Comparison of ENCODE assay signal across 7 mouse cellular contexts in the genomic region with DNA sequence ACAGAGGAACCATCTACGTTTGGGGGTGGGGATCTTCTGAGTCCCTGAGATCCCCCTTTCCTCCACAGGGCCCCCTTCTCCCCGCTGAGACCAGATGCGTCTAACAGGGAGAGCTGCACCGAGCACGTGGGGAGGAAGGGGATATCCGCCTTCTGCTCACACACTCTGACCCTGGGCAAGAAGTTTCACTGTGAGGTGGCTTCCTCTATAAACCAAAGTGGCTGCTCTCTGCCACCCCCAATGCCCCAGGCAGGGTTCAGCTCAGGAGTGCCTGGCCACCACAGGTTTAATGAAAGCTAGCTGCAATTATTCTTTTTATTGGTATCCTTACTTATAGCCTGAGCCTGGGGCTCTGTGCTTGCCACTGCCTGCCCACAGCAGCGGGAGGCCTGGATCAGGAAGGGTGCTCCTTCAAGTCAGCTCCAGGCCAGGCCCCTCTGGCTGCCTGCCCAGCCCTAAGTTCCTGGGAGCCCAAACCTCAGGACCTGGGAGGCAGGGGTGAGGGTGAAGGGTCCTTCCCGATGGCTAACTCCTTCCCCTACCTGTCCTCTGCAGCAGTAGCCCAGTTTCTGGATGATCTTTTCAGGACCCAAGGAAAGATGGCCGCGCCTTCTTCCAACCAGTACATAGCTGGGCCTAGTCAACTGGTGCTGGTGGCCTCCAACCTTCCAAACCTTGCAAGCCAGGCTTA. TPM values are rescaled to one million over a fixed set of nuclear protein-coding genes. Genes with fewer than 3 reads are reported as not detected.
DNase-seq lines count a peak whose midpoint lies in the region; ATAC-seq lines count a peak whose summit lies in the region.

No protein-coding gene starts in this region.

- peak overlapping the region; percentile 75 for H3K4me2 ChIP-seq in embryonic facial prominence, embryonic 15.5 days (replicated peaks)
- H3K4me2 ChIP-seq in kidney, embryonic 16.5 days (replicated peaks; ENCODE audit: low read depth, low read length) = peak overlapping the region; percentile 55

- no peak overlapping the region for H3K9ac ChIP-seq in embryonic facial prominence, embryonic 15.5 days
- peak overlapping the region; percentile 83; the same call in 1 of the 2 replicates for H3K9ac ChIP-seq in kidney, embryonic 16.5 days (replicated peaks; ENCODE audit: low read length)

- no peak overlapping the region for H3K4me3 ChIP-seq in embryonic facial prominence, embryonic 15.5 days (replicated peaks)
- H3K4me3 ChIP-seq in kidney, embryonic 16.5 days (ENCODE audit: low read length) = no peak overlapping the region
- H3K4me3 ChIP-seq in macrophage (ENCODE audit: inconsistent target) = peak overlapping the region; percentile 74

- no peaks in the 10 kb centered on the region for H3K27me3 ChIP-seq in embryonic facial prominence, embryonic 15.5 days
- no peaks in the 10 kb centered on the region for H3K27me3 ChIP-seq in kidney, embryonic 16.5 days (ENCODE audit: insufficient read depth, low read length)

- no peak for ATAC-seq in embryonic facial prominence, embryonic 15.5 days (ENCODE audit: insufficient number of reproducible peaks, low FRiP score, low TSS enrichment, low read depth)
- no peak for ATAC-seq in kidney, embryonic 16.5 days (ENCODE audit: low FRiP score, low TSS enrichment)

- 66% methylated on average over 10 of the region's 10 CpGs for WGBS in embryonic facial prominence, embryonic 15.5 days
- WGBS in kidney, embryonic 16.5 days = 62% methylated on average over 9 of the region's 10 CpGs
- 21% methylated on average over 10 of the region's 10 CpGs for WGBS in macrophage (ENCODE audit: missing documents)

- no peaks in the 10 kb centered on the region for H3K9me3 ChIP-seq in embryonic facial prominence, embryonic 15.5 days (replicated peaks)
- H3K9me3 ChIP-seq in kidney, embryonic 16.5 days (ENCODE audit: low read length) = no peaks in the 10 kb centered on the region

- peak; percentile 57 to 60 for DNase-seq in spleen, adult 18-20 months
- DNase-seq in spleen, adult 12 weeks (ENCODE audit: low spot score) = no peak
- no peak for DNase-seq in ovary, postnatal 14 days (ENCODE audit: low spot score)
- DNase-seq in testis, postnatal 10 days (ENCODE audit: low spot score) = no peak

- H3K79me2 ChIP-seq in macrophage (ENCODE audit: inconsistent target) = peaks cover 74% of the 10 kb centered on the region

- peaks cover 37% of the 10 kb centered on the region for H3K4me1 ChIP-seq in embryonic facial prominence, embryonic 15.5 days
- H3K4me1 ChIP-seq in kidney, embryonic 16.5 days (ENCODE audit: insufficient read depth, low read length) = peaks cover 37% of the 10 kb centered on the region

- H3K27ac ChIP-seq in embryonic facial prominence, embryonic 15.5 days (replicated peaks) = peak overlapping the region; percentile 63
- H3K27ac ChIP-seq in kidney, embryonic 16.5 days (ENCODE audit: low read length) = peak overlapping the region; percentile 84
- H3K27ac ChIP-seq in macrophage = peak overlapping the region; percentile 94

- H3K36me3 ChIP-seq in embryonic facial prominence, embryonic 15.5 days = peaks cover 36% of the 10 kb centered on the region
- H3K36me3 ChIP-seq in kidney, embryonic 16.5 days (ENCODE audit: insufficient read depth, low read length) = peaks cover 29% of the 10 kb centered on the region
- peaks cover 21% of the 10 kb centered on the region for H3K36me3 ChIP-seq in macrophage (ENCODE audit: inconsistent target)

RNA-seq across cellular contexts. Expression of a gene that starts 2.8 kb away (rescaled TPM):
- 112 and 113 TPM in 2 replicates for polyA plus RNA-seq in embryonic facial prominence, embryonic 15.5 days (2015; fragmentation: Nextera tagmentation; extraction: Ambion mirVana)
- polyA plus RNA-seq in kidney, embryonic 16.5 days (2015; fragmentation: Nextera tagmentation; extraction: Ambion mirVana) = 122 and 125 TPM in 2 replicates
- total RNA-seq in macrophage (2018; cell fraction: chromatin; rRNA removed) = 100 to 1,000 TPM in 15 of 26 experiments, 10 to 100 TPM in 11; 35.3 to 266 (median 122) TPM
- 10 to 100 TPM; 33.7 to 89.8 (median 52.9) TPM for total RNA-seq in macrophage (2018; cell fraction: cytosol; rRNA removed)
- total RNA-seq in macrophage (2018; cell fraction: nucleus; rRNA removed) = 100 to 1,000 TPM in 14 of 26 experiments, 10 to 100 TPM in 12; 35.5 to 203 (median 107) TPM
- polyA plus RNA-seq in macrophage (2018) = 49.0 to 68.9 TPM (median 61.2 TPM) in 3 replicates

RNA-seq across cellular contexts. Expression of a gene that starts 32.5 kb away (rescaled TPM):
- polyA plus RNA-seq in embryonic facial prominence, embryonic 15.5 days (2015; fragmentation: Nextera tagmentation; extraction: Ambion mirVana) = 41.5 and 43.9 TPM in 2 replicates
- polyA plus RNA-seq in kidney, embryonic 16.5 days (2015; fragmentation: Nextera tagmentation; extraction: Ambion mirVana) = 49.6 and 53.8 TPM in 2 replicates
- 1 to 10 TPM in 1 of 26 experiments, under 1 TPM in 3, not detected in 22; 0.15 to 2.2 (median 0.19) TPM for total RNA-seq in macrophage (2018; cell fraction: chromatin; rRNA removed)
- under 1 TPM in 5 of 26 experiments, not detected in 21; under 0.01 to 0.06 (median 0.04) TPM for total RNA-seq in macrophage (2018; cell fraction: cytosol; rRNA removed)
- total RNA-seq in macrophage (2018; cell fraction: nucleus; rRNA removed) = under 1 TPM in 5 of 26 experiments, not detected in 21; 0.10 to 0.34 (median 0.13) TPM
- polyA plus RNA-seq in macrophage (2018) = 0.03 TPM in 1 of 3 replicates, not detected in the others

RNA-seq across cellular contexts. Expression of a gene that starts 37.3 kb away (rescaled TPM):
- 27.9 and 31.2 TPM in 2 replicates for polyA plus RNA-seq in embryonic facial prominence, embryonic 15.5 days (2015; fragmentation: Nextera tagmentation; extraction: Ambion mirVana)
- polyA plus RNA-seq in kidney, embryonic 16.5 days (2015; fragmentation: Nextera tagmentation; extraction: Ambion mirVana) = 25.2 and 26.1 TPM in 2 replicates
- total RNA-seq in macrophage (2018; cell fraction: chromatin; rRNA removed) = 1 to 10 TPM in 3 of 26 experiments, under 1 TPM in 8, not detected in 15; 0.18 to 2.7 (median 0.46) TPM
- total RNA-seq in macrophage (2018; cell fraction: cytosol; rRNA removed) = under 1 TPM in 13 of 26 experiments, not detected in 13; 0.03 to 0.62 (median 0.14) TPM
- total RNA-seq in macrophage (2018; cell fraction: nucleus; rRNA removed) = 1 to 10 TPM in 1 of 26 experiments, under 1 TPM in 11, not detected in 14; 0.06 to 1.5 (median 0.31) TPM
- polyA plus RNA-seq in macrophage (2018) = not detected in 3 replicates

RNA-seq across cellular contexts. Expression of a gene that starts 42.1 kb away (rescaled TPM):
- polyA plus RNA-seq in embryonic facial prominence, embryonic 15.5 days (2015; fragmentation: Nextera tagmentation; extraction: Ambion mirVana) = 0.28 and 0.32 TPM in 2 replicates
- polyA plus RNA-seq in kidney, embryonic 16.5 days (2015; fragmentation: Nextera tagmentation; extraction: Ambion mirVana) = 0.20 and 0.26 TPM in 2 replicates
- under 1 TPM in 4 of 26 experiments, not detected in 22; 0.10 to 0.16 (median 0.14) TPM for total RNA-seq in macrophage (2018; cell fraction: chromatin; rRNA removed)
- under 1 TPM in 1 of 26 experiments, not detected in 25; 0.03 TPM for total RNA-seq in macrophage (2018; cell fraction: cytosol; rRNA removed)
- total RNA-seq in macrophage (2018; cell fraction: nucleus; rRNA removed) = not detected
- not detected in 3 replicates for polyA plus RNA-seq in macrophage (2018)

RNA-seq across cellular contexts. Expression of a gene that starts 48.9 kb away (rescaled TPM):
- polyA plus RNA-seq in embryonic facial prominence, embryonic 15.5 days (2015; fragmentation: Nextera tagmentation; extraction: Ambion mirVana) = 0.11 and 0.13 TPM in 2 replicates
- 0.19 TPM in 2 replicates for polyA plus RNA-seq in kidney, embryonic 16.5 days (2015; fragmentation: Nextera tagmentation; extraction: Ambion mirVana)
- under 1 TPM in 15 of 26 experiments, not detected in 11; 0.13 to 0.30 (median 0.21) TPM for total RNA-seq in macrophage (2018; cell fraction: chromatin; rRNA removed)
- not detected for total RNA-seq in macrophage (2018; cell fraction: cytosol; rRNA removed)
- under 1 TPM in 5 of 26 experiments, not detected in 21; 0.10 to 0.36 (median 0.18) TPM for total RNA-seq in macrophage (2018; cell fraction: nucleus; rRNA removed)
- polyA plus RNA-seq in macrophage (2018) = not detected in 3 replicates

Comparison
In these comparisons a context has a peak if more than half of its experiments do, and no peak if none do; other contexts are left out.
1. DNase-seq: peak in spleen, adult 18-20 months (2 of 2); none in spleen, adult 12 weeks (single experiment), ovary, postnatal 14 days (single experiment) and testis, postnatal 10 days (single experiment).
2. RNA of a gene that starts 32.5 kb away (polyA plus RNA-seq): 49.6 to 53.8 TPM in kidney, embryonic 16.5 days and 41.5 to 43.9 TPM in embryonic facial prominence, embryonic 15.5 days; 0.03 TPM in macrophage; every median in the first group is over 10 times any median in the second.
3. RNA of a gene that starts 37.3 kb away (polyA plus RNA-seq): 27.9 to 31.2 TPM in embryonic facial prominence, embryonic 15.5 days and 25.2 to 26.1 TPM in kidney, embryonic 16.5 days; not detected in macrophage; every median in the first group is over 10 times any median in the second.
4. Peak in every context shown above with its lines, with median percentiles within 50 percentile points of each other: H3K27ac ChIP-seq.